Mouse (Mus musculus) spleen, adult 12 weeks (tissue): ENCODE measurements around the gene Olfr282.
"Not testable (repeated sequence)": the region's sequence is repeated elsewhere in the genome, so short reads cannot be mapped to it uniquely, and the experiment has no call there.

ENCODE experiments used
- DNase-seq: peaks from one replicate; pipeline ENCODE4 v3.0.0; 2022; ENCODE audit warnings: low spot score

Gene Olfr282

GRCm38 (mm10) chr15:98430925-98431324 is at the start of gene Olfr282:
TSS of gene Olfr282 (plus strand) at chr15:98431225.
- not testable (repeated sequence) for DNase-seq

- no peak for DNase-seq
These were observed 43.4 kb upstream of the Olfr282 start for GRCm38 (mm10) chr15:98387621-98388020.

- DNase-seq = no peak
These were observed 41.2 kb upstream of the Olfr282 start for GRCm38 (mm10) chr15:98389796-98390195.

GRCm38 (mm10) chr15:98391081-98391902 is 39.7 kb upstream of the Olfr282 start:
- DNase-seq = no peak

DNA sequence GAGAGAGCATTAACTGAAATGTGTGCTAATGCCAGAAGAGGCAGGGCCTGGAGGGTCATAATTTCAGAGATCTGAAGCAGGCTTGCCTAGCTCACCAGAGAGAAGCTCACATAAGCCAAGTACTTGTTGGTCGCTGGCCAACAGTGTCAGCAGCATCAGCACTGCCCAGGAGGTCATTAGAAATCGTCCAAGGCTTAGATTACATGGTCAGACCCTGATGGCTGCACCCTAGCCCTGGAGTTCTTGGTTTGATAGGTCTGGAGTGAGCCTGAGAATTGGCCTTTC is 39.2 kb upstream of the Olfr282 start:
- no peak for DNase-seq

DNA sequence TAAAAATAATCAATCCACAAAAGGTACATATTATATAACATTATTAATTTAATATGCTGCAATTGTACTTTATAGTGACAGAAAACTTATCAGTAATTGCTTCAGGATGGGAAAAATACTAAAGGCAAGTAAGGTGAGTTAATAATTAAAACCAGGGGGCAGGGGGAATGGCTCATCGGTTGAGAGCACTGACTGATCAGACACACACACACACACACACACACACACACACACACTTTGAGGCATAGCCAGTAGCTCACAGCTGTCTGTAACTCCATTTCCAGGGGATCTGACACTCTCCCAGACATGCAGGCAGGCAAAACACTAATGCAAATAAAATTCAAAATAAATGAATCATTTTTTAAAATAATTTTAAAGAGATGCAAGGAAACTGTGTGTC is 33.9 kb upstream of the Olfr282 start:
- no peak for DNase-seq

- DNase-seq = no peak
These were observed 28.7 kb upstream of the Olfr282 start for GRCm38 (mm10) chr15:98402356-98402755.

DNA sequence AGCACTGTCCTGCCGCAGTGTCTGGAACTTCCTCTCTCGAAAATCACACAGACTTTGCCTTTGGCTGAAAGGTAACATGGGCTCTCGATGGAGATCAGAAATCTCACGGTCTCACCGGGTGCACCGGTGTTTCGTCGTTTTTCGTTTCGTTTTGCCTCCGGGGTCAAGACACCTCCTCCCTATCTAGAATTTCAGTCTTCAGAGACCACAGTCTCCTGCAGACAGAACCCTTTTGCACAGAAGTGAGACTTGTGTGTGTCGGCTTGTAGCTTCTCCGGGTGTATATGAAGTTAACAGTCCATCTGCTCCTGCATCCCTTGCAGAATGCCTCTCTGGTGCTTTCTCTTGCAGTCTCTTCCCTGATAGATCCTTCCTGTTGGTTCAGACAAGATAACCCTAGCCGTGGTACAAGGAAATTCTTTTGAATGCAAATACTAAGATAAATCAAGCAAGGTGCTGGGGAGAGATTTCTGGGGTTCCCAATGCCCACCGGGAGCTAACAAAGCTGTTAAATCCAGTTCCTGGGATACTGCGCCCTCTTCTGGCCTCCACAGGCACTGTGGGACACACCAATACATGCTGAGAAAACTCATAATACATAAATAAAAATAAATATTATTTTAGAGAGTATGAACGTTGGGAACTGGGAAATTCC is 22.5 kb upstream of the Olfr282 start:
- DNase-seq = no peak

DNA sequence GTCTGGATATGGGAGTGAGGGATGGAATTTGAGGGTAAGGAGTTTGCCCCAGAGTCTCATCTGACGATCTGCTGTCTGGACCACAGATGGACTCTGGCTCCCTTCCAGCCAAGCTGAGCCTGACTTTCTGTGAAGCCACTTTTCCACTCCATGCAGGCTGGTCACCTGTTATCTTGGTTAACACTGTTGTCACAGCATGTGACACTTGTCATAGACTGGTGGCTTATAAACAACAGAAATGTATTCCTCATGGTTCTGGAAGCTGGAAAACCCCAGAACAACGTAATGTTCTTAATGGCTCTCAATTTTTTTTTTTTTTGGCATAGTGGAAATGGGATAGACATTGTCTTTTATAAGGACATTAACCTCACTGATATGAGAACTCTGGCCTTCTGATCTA is 21.4 kb upstream of the Olfr282 start:
- DNase-seq = no peak

DNA sequence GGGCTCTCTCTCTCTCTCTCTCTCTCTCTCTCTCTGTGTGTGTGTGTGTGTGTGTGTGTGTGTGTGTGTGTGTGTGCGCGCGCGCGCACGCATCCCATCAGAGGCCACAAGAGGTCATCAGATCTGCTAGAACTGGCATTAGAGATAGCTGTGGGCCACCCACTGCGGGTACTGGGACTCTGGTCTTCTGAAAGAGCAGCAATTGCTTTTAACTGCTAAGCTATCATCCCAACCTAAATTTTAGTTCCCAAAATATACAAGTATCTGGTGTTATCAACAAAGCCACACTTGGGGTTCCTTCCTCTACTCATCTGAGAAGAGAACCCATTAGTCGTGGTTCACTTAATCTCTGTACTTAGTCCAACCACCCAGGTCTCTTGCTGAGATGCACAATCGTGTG is 20.8 kb upstream of the Olfr282 start:
- no peak for DNase-seq

DNA sequence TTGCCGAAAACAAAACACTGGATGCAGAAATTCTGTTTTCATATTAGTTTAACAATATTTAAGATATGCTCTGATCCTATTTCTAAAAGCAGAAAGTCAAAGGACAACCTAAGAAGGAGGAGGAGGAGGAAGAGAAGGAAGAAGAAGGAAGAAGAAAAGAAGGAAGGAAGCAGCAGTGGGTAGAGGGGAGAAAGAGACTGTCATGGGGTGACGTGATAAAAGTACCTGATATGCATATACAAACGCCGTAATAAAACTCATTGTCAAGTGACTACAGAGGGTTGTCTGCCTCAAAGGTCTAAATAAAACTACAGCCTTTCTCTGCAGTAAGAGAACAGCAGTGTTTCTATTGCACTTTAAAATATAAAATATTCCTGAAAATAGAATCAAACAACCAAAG is 15.0 kb upstream of the Olfr282 start:
- DNase-seq = no peak

DNA sequence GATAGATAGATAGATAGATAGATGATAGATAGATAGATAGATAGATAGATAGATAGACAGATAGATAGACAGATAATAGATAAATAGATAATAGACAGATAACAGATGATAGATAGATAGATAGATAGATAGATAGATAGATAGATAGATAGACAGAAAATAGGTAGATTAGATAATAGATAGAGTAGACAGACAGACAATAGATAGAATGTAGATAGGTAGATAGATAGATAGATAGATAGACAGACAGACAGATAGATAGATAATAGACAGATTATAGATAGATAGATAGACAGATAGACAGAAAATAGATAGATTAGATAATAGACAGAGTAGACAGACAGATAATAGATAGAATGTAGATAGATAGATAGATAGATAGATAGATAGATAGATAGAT is 14.2 kb upstream of the Olfr282 start:
- not testable (repeated sequence) for DNase-seq

- not testable (repeated sequence) for DNase-seq
These were observed 13.7 kb upstream of the Olfr282 start for GRCm38 (mm10) chr15:98417285-98417684.

DNA sequence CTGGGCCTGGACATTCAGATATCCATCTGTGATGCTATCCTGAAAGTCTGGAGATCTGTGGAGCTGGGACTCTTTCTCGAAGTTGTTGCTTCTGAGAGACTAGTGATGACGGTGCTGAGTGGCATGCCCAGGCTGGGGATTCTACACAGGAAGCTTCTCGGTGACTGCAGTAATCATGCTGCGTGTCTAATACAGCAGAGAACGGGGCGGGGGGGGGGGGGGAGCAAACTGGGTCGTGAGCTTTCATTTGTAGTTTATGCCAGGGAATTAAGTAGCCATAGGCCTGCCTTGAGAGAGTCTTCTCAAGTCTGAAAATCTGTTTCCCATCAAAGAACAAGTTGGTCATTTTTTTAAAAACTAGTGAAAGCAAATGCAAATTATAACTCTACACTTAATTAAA is 12.9 kb upstream of the Olfr282 start:
- DNase-seq = no peak

DNA sequence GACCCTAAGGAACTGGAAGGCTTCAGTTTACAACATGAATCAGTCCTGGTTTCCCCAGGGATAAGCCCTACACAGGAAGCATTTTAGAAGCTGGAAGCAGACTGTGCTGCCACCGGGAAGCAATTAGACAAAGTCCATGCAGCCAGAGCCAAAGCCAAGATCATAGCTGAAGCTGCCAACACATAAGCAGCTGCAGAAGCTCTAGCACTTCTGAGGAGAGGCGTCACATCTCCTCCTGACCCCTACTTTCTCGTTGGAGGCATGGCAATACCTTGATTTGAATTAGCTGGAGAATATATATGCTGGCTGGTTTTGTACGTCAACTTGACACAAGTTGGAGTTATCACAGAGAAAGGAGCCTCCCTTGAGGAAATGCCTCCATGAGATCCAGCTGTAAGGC is 10.1 kb upstream of the Olfr282 start:
- DNase-seq = no peak

DNA sequence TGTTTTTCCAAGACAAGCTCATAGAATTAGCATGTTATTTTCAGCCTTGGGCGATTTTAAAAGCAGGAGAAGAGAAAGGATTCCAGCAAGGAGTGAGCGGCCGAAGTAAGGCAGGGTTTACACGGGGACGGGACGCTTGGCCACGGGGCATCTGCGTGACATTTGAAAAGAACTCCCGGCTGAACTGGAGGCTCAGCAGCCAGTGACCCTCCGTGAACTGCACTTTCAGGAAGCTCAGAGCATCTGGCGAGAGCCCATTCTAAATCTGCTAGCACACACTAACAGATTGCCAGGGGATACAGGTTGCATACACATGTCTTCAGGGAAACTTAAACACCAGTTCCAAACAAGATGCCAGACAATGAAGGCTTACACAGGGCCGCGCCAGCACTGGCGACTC is 6.7 kb upstream of the Olfr282 start:
- no peak for DNase-seq

DNA sequence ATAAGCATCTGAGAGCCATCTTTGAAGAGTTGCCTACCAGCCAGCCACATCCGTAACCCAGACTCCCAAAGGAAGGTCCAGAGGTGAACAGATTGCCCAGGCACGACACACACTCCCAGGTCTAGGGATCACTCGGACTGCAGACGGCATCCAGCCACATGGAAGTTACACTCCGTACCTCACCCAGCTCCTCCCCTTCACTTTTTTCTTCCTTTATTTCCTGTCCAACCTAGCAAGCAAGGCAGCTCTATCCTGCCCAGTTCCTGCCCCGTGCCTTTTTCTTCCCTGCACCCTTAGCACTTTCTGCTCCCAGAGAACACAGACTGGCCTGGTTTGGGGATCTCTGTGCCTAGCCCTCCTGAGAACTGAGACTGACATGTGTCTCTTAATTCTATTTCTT is 6.3 kb upstream of the Olfr282 start:
- no peak for DNase-seq

- DNase-seq = no peak
These were observed 5.8 kb upstream of the Olfr282 start for GRCm38 (mm10) chr15:98425188-98425587.

GRCm38 (mm10) chr15:98444561-98444960 is 13.5 kb downstream of the Olfr282 start:
- no peak for DNase-seq

DNA sequence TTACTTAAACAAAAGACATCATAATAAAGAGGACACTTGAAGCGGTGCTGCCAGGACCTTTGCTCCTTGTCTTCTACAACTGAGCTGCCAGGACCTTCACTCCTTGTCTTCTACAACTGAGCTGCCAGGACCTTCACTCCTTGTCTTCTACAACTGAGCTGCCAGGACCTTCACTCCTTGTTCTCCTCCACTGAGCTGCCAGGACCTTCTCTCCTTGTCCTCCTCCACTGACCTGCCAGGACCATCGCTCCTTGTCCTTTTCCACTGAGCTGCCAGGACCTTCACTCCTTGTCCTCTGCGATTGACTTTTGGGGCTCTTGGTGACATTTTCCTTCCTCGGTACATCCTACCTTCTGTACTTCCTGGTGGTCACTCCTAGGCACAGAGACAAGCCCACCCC is 17.5 kb downstream of the Olfr282 start:
- no peak for DNase-seq

DNA sequence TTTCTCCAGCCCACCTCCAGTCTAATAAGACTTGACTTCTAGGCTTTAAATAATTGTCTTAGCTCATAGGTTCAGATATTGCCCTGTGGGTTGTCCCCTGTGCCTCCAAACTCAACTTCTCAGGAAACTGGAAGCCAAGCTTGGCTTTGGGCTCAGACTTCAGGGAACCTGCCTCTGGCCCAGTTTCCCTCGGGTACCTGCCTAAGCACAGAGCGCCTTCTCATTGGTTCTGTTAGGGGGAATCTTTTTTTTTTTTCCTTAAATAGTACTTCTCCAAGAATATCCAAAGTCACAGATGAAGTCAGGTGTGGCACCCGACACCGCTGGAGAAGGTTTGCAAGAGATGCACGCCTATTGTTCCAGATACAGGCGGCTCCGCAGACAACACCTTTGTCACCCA is 21.3 kb downstream of the Olfr282 start, which contains the start of gene Olfr281:
TSS of gene Olfr281 (plus strand) at position 301 of the 400 bp plus-strand sequence.
- no peak for DNase-seq

DNA sequence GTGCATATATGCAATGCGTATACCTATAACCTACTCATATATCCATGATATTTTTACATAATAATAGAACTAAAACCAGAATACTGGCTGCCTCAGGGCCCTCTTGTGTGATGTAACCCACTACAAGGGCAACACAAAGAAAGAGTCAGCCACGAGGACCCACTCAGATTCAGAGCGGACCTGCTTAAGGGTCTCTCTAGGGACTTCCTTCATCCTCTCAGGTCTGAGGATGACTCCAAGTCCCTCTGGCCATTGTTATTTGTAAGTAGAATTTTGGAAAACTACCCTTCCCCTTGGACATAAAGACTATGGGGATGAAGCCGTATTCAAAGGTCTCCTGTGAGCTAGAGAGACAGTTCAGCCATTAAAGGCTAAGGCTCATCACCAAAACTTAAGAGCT is 38.6 kb downstream of the Olfr282 start, which contains the start of gene OR5BS1P:
TSS of gene OR5BS1P (plus strand) at position 301 of the 400 bp plus-strand sequence.
- DNase-seq = no peak

DNA sequence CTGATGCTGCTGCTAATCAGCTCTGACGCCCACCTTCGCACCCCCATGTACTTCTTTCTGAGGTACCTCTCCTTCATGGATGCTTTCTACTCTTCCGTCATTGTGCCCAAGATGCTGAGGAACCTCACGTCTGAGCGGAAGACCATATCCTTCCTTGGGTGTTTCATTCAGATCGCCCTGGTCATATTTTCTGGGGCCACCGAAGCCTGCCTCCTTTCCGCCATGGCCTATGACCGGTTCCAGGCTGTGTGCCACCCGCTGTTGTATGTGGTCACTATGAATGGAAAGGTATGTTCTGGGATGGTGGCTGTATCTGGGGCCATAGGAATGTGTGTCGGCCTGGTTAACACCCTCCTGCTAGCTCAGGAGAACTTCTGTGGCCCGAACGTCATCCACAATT is 40.5 kb downstream of the Olfr282 start:
- no peak for DNase-seq

DNA sequence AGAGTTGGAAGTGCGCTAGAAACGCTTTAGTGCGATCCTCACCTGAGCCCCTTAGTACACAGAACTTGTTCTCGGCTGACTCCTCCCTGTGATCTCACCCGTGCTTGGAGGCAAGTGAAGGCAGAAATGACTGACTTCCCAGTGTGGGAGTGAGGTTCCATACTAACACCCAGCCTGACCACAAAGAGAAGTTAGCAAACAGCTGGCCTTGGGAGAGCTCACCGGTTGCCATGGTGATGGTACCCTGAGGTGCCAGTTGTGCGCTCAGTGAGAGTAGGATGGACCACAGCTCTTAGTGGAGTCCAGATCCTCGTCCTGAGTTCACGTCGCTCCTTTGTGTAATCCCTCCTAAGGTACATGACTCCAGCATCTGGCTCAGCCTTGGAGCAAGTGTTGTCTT is 43.9 kb downstream of the Olfr282 start:
- DNase-seq = no peak
